Mouse (Mus musculus) bone marrow, adult 2 months (tissue): ENCODE measurements around the gene Uchl4. TPM values are rescaled to one million over a fixed set of nuclear protein-coding genes. Genes with fewer than 3 reads are reported as not detected.
"Not testable (repeated sequence)": the region's sequence is repeated elsewhere in the genome, so short reads cannot be mapped to it uniquely, and the experiment has no call there.

Source experiments
- H3K27ac ChIP-seq: fragments of 200-500 bp; 2 replicates; pipeline ENCODE4 v1.5.1; 2012; ENCODE audit warnings: low read depth, mild to moderate bottlenecking, control low read depth, inconsistent platforms, low read length; ENCODE audit not compliant: control insufficient read depth, poor library complexity, insufficient read depth
- H3K4me1 ChIP-seq: fragments of 200-500 bp; 2 replicates; pipeline ENCODE4 v1.6.1; 2011; ENCODE audit warnings: low read length; ENCODE audit not compliant: control insufficient read depth, insufficient read depth
- H3K4me3 ChIP-seq: fragments of 200-500 bp; replicated peaks from 2 replicates; pipeline ENCODE3; 2011; ENCODE audit warnings: mild to moderate bottlenecking, low read depth, low read length, control low read depth; ENCODE audit not compliant: control insufficient read depth
- CTCF ChIP-seq: fragments of 200-500 bp; IDR thresholded peaks from 2 replicates; pipeline ENCODE4 v1.5.1; 2011; ENCODE audit warnings: low read length, control low read depth; ENCODE audit not compliant: control insufficient read depth, insufficient read depth
- POLR2A ChIP-seq: fragments of 200-500 bp; IDR thresholded peaks from 2 replicates; pipeline ENCODE4 v1.6.1; 2011; ENCODE audit warnings: low read depth, mild to moderate bottlenecking, control low read depth, low read length, borderline replicate concordance; ENCODE audit not compliant: control insufficient read depth
- WGBS: fragments of 180-500 bp; shearing (Covaris S2); methylation state at CpG from one replicate; pipeline ENCODE4 v1.1.7; 2018; 5-methylcytosine and 5-hydroxymethylcytosine counted together
- polyA plus RNA-seq: library from polyadenylated mRNA; stranded (reverse); fragments of >200 nt; gene quantifications from 2 replicates; pipeline ENCODE4 v1.2.4, GENCODE M21; 2011; ENCODE audit warnings: low replicate concordance; ENCODE audit not compliant: missing spikeins, insufficient read depth, insufficient read length

The Uchl4 gene
- polyA plus RNA-seq: not detected in 2 replicates

DNA sequence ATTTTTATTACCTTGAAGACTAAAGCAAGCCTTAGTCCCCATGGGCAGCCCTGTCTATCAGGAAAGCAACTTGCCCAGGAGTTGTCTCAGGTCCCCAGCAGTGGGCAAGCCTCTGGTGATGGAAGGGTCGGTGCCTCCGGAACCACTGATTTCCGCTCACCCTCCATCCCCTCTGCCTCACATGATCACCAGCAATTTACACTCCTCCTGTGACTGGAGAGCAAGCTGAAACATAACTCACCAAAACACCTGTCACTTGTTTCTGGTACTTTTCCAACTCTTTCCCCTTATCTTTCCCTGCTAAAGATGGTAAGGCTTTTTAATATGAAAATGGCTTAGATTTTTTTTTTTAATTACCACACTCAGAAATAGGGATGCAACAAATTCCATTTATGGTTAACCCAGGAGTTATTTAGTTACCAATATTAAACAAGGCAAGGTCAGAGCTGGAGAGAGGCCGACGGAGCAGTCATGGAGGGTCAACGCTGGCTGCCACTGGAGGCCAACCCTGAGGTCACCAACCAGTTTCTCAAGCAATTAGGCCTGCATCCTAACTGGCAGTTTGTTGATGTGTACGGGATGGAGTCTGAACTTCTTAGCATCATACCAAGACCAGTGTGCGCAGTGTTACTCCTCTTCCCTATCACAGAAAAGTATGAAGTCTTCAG, at the start of gene Uchl4:
Gene Uchl4 (plus strand): TSS at position 434 of the 668 bp plus-strand sequence.
- 91% methylated on average over 8 of the region's 8 CpGs for WGBS
- H3K27ac ChIP-seq: no peak within 1 kb of the TSS
- H3K4me3 ChIP-seq: no peak within 1 kb of the TSS
- TF ChIP-seq POLR2A: no peak
- no peak for TF ChIP-seq CTCF
- H3K4me1 ChIP-seq: no peaks in the 10 kb centered on the region; the same call in 1 of the 2 replicates

DNA sequence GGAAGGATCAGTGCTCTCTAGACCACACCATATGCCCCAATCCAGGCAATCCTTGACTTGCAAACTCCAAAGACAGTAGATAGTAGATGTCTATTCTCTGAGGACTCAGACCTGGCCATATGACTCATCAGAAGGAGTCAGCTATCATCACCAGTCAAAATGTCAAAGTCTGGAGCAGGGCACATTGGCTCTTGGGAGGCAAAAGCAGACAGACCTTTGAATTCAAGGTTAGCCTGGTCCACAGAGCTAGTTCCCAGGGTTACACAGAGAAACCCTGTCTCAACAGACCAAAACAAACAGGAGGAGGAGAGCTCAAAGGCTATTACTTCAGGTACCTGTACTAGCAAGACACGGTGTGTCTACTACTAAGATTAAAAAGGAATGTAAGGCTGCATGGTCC, 41.1 kb upstream of the Uchl4 start:
- no peak overlapping the region for H3K27ac ChIP-seq
- no peaks in the 10 kb centered on the region for H3K4me1 ChIP-seq
- 91% methylated on average over 1 of the region's 1 CpGs for WGBS
- no peak overlapping the region for H3K4me3 ChIP-seq
- TF ChIP-seq CTCF (no peak), POLR2A (no peak)

DNA sequence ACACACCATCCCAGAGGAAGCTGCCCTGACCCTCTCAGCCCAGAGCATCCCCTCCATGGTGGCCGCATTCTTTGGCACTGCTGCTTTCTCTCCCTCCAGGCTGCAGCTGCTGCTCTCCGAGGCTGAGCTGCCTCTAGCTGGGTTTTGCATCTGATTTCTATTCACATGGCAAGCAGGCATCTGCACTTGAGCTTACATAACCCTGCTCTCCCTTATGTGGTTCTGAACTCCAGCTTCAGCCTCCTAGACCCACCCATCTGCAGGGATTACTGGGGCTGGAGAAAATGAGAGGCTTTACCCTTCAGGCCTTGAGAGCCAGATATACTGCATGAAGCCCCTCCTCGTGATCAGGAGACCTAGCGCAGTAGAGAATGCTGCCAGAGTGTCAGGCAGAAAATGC, 39.4 kb upstream of the Uchl4 start:
- Histone ChIP-seq H3K4me3 (no peak overlapping the region), H3K27ac (no peak overlapping the region), H3K4me1 (no peaks in the 10 kb centered on the region)
- TF ChIP-seq POLR2A: no peak
- TF ChIP-seq CTCF: no peak
- WGBS: 83% methylated on average over 4 of the region's 4 CpGs

DNA sequence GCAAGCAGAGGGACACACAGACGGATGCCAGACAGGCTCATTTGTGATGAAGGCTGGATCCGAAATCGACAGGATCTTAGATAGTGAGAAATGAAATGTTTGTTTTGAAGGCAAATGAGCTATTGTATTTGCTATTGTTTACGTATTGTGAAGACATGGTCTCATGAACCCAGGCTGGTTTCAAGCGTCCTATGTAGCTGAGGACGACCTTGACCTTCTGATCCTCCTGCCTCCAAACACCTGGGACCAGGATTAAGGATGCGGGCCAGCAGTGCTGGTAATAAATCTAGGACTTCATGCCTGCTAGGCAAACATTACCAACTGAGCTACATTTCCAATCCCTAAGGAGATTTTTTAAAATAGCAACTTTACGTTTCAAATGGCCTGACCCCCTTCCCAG, 37.5 kb upstream of the Uchl4 start:
- H3K27ac ChIP-seq: no peak overlapping the region
- H3K4me1 ChIP-seq: peaks cover under 1% of the 10 kb centered on the region; the same call in 1 of the 2 replicates
- 89% methylated on average over 8 of the region's 8 CpGs for WGBS
- TF ChIP-seq POLR2A (no peak), CTCF (no peak)
- H3K4me3 ChIP-seq: no peak overlapping the region

DNA sequence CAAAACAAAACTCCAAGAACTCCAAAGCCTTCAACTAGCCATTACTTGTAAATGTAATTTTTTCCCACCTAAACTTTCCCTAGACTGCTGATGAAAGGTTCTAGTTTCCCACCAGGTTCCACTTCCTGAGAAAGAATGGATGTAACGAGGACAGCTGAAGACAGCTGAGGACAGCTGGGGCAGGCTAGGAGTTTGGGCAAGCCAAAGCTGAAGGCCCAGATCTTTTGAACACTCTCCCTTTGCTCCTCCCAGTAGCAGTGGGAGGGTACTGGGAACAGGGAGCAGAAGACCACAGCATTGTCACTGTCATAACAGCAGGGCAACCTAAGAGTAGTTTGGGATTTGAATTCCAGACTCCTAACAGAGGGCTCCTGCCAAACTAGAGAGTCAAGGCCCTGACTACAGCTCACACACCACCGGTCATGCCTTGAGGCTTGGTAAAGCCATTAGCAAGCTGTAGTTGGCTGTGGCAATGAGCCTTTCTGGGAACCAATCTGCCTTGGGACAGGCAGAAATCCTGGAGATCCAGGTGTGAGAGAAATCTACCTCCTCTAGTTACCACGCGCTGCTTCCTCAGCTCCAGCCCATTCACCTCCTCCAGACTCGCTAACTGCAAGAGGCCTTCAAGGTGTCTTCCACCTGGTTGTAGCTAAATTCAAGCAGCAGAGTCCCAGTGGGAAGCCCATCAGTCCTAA, 36.8 kb upstream of the Uchl4 start:
- H3K4me1 ChIP-seq: peaks cover 1% of the 10 kb centered on the region; the same call in 1 of the 2 replicates
- no peak for TF ChIP-seq POLR2A
- no peak overlapping the region for H3K4me3 ChIP-seq
- H3K27ac ChIP-seq: no peak overlapping the region
- WGBS: 90% methylated on average over 5 of the region's 5 CpGs

DNA sequence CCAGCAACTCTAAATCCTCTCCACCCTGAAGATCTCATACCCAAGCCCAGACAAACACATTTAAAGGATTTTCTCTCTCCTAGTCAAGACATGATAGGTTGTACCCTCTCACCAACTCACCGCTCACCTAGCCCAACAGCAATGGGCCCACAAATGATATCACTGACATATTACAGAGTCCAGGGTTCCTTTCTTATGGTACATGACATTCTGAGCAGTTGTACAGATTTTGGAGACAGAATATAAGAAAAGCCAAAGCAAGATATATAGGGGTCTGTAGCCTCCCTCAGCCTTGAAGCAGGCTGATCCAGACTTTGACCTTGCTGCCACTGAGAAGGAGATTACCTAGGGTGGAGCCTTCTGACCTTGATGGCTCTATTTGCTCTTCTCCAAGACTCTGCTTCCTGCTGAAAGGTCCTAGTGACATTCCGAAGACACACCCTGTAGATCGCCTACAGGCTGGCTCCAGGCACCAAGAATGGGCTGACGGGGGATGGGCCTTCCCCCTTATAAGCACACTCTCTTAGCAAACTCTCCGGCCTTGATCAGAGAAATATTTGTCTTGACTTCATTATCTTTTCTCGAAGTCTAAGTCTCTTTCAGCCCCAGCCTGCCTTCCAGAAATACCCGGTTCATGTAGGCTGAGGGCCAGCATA, 36.1 kb upstream of the Uchl4 start:
- not testable (repeated sequence) for H3K4me1 ChIP-seq, H3K4me3 ChIP-seq, H3K27ac ChIP-seq
- 90% methylated on average over 7 of the region's 7 CpGs for WGBS

DNA sequence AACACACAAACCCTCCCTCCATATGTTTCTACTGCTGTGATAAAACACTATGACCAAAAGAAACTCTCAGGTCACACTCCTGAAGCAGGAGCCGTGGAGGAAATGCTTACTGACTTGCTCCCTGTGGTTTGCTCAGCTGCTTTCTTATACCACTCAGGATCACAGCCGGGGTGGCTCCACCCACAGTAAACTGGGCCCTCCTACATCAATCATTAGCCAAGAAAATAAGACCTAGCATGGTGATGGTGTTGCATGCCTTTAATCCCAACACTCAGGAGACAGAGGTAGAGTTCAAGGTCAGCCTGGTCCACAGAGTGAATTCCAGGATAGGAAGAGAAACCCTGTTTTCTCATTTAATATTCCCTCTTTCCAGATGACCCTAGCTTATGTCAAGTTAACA, 35.1 kb upstream of the Uchl4 start:
- Histone ChIP-seq H3K4me1 (peaks cover 1% of the 10 kb centered on the region; the same call in 1 of the 2 replicates), H3K27ac (no peak overlapping the region), H3K4me3 (no peak overlapping the region)
- WGBS: 63% methylated on average over 2 of the region's 2 CpGs
- no peak for TF ChIP-seq POLR2A
- no peak for TF ChIP-seq CTCF

DNA sequence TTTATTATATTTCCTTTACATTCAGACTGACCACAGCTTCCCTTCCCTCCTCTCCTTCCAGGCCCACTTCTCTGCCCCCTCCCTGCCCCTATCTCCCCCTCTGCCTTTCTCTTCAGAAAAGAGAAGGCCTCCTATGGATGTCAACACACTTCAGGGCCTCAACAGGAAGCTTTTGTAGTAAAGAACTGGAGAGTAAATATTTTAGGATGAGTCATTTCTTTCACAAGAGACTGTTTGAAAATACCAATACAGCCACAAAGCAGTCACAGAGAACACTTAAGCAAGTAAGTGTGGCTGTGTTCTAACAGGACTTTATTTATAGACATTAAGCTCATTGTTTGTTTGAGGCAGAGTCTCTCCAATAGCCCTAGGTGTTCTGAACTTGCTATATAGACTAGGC, 32.7 kb upstream of the Uchl4 start:
- H3K27ac ChIP-seq: peak overlapping the region; percentile 53; the same call in 1 of the 2 replicates

More for the DNA sequence above, 32.7 kb upstream of the Uchl4 start:
- peaks cover 1% of the 10 kb centered on the region; the same call in 1 of the 2 replicates for H3K4me1 ChIP-seq
- no peak overlapping the region for H3K4me3 ChIP-seq
- TF ChIP-seq POLR2A (no peak), CTCF (no peak)
